Comparison of ENCODE assay signal across 17 mouse cellular contexts in genomic region chr14:47959366-47960280, GRCm38 (mm10).
DNase-seq lines count a peak whose midpoint lies in the region; ATAC-seq and TF ChIP-seq lines count a peak whose summit lies in the region.
"Had no signal": no experiment of that assay in that cellular context is flagged by ENCODE, and none has a peak within 500 bp of the region (broad histone marks: within the 10 kb centered on the region; RNA-seq: fewer than 3 reads in every experiment).

No protein-coding gene starts in this region.

- no peak overlapping the region for H3K4me2 ChIP-seq in forebrain, embryonic 14.5 days (ENCODE audit: low read length)
- no peak overlapping the region for H3K4me2 ChIP-seq in kidney, embryonic 14.5 days (replicated peaks; ENCODE audit: low read depth, low read length)
- H3K4me2 ChIP-seq in hindbrain, embryonic 14.5 days (replicated peaks), result no peak overlapping the region
- H3K4me2 ChIP-seq: embryonic facial prominence, embryonic 12.5 days; heart, embryonic 11.5 days had no signal

- no peak for TF ChIP-seq CTCF in testis, adult 2 months (IDR thresholded peaks at IDR 0.05; ENCODE audit: control insufficient read depth, insufficient read depth, insufficient replicate concordance, low read depth, low read length)

- no peak for TF ChIP-seq POLR2A in testis, adult 2 months (IDR thresholded peaks at IDR 0.05; ENCODE audit: control insufficient read depth, low read depth, low read length)

- no peaks in the 10 kb centered on the region for H3K27me3 ChIP-seq in forebrain, embryonic 14.5 days (replicated peaks; ENCODE audit: control insufficient read depth, insufficient read depth, low read length)
- no peaks in the 10 kb centered on the region for H3K27me3 ChIP-seq in forebrain, embryonic 10.5 days (ENCODE audit: poor library complexity, severe bottlenecking)
- no peaks in the 10 kb centered on the region for H3K27me3 ChIP-seq in kidney, embryonic 14.5 days (ENCODE audit: control insufficient read depth, insufficient read depth, low read length)
- no peaks in the 10 kb centered on the region for H3K27me3 ChIP-seq in testis, adult 2 months (ENCODE audit: control insufficient read depth, insufficient read depth, low read length)
- no peaks in the 10 kb centered on the region for H3K27me3 ChIP-seq in hindbrain, embryonic 14.5 days (ENCODE audit: control insufficient read depth, insufficient read depth, low read length)
- H3K27me3 ChIP-seq: embryonic facial prominence, embryonic 12.5 days had no signal

- no peak overlapping the region for H3K4me3 ChIP-seq in forebrain, embryonic 14.5 days (ENCODE audit: low read depth, low read length)
- H3K4me3 ChIP-seq in forebrain, embryonic 10.5 days, result no peak overlapping the region
- no peak overlapping the region for H3K4me3 ChIP-seq in kidney, embryonic 14.5 days (ENCODE audit: low read length)
- no peak overlapping the region for H3K4me3 ChIP-seq in testis, adult 2 months (ENCODE audit: control insufficient read depth, low read depth, low read length)
- no peak overlapping the region for H3K4me3 ChIP-seq in hindbrain, embryonic 14.5 days (replicated peaks; ENCODE audit: low read length)
- H3K4me3 ChIP-seq: embryonic facial prominence, embryonic 12.5 days had no signal

- no peak overlapping the region for H3K27ac ChIP-seq in forebrain, embryonic 14.5 days (ENCODE audit: low read depth, low read length)
- H3K27ac ChIP-seq in forebrain, embryonic 10.5 days, result no peak overlapping the region
- H3K27ac ChIP-seq in kidney, embryonic 14.5 days (ENCODE audit: low read depth, low read length), result no peak overlapping the region
- peak overlapping the region; percentile 88 for H3K27ac ChIP-seq in testis, adult 2 months (ENCODE audit: control insufficient read depth, insufficient read depth, low read depth, low read length)
- no peak overlapping the region for H3K27ac ChIP-seq in hindbrain, embryonic 14.5 days
- H3K27ac ChIP-seq: embryonic facial prominence, embryonic 12.5 days had no signal

- DNase-seq in forebrain, embryonic 14.5 days (ENCODE audit: low spot score), result peak; percentile 65
- DNase-seq in forebrain, embryonic 10.5 days (ENCODE audit: extremely low spot score, low spot score), result no peak
- DNase-seq in kidney, adult 9 months, result peak; percentile 34
- no peak for DNase-seq in testis, postnatal 10 days (ENCODE audit: low spot score)
- DNase-seq in embryo, embryonic 9.5 days (ENCODE audit: extremely low spot score), result no peak
- DNase-seq in hindbrain, embryonic 14.5 days (ENCODE audit: low spot score), result no peak
- DNase-seq: cerebellum, adult 18-20 months; kidney, adult 11 months; left cerebral cortex, postnatal 4 days; thymus, postnatal 25 days had no signal

- ATAC-seq in forebrain, embryonic 14.5 days, result peak; percentile 87
- ATAC-seq in kidney, embryonic 14.5 days (ENCODE audit: low FRiP score, low TSS enrichment), result no peak
- no peak for ATAC-seq in hindbrain, embryonic 14.5 days (ENCODE audit: low FRiP score)
- ATAC-seq: activated CD4-positive, CD25-positive, alpha-beta regulatory T cell, adult 4 months; hindbrain, embryonic 16.5 days; Patski had no signal

- H3K9ac ChIP-seq in forebrain, embryonic 14.5 days (ENCODE audit: low read length), result no peak overlapping the region
- no peak overlapping the region for H3K9ac ChIP-seq in kidney, embryonic 14.5 days (ENCODE audit: low read depth, low read length)
- no peak overlapping the region for H3K9ac ChIP-seq in hindbrain, embryonic 14.5 days
- H3K9ac ChIP-seq: embryonic facial prominence, embryonic 12.5 days had no signal

- H3K36me3 ChIP-seq in forebrain, embryonic 14.5 days (ENCODE audit: control insufficient read depth, insufficient read depth, low read length), result no peaks in the 10 kb centered on the region
- no peaks in the 10 kb centered on the region for H3K36me3 ChIP-seq in forebrain, embryonic 10.5 days (replicated peaks)
- H3K36me3 ChIP-seq in kidney, embryonic 14.5 days (ENCODE audit: control insufficient read depth, insufficient read depth, low read length), result no peaks in the 10 kb centered on the region
- no peaks in the 10 kb centered on the region for H3K36me3 ChIP-seq in testis, adult 2 months (ENCODE audit: control insufficient read depth, insufficient read depth, low read length)
- H3K36me3 ChIP-seq in hindbrain, embryonic 14.5 days (replicated peaks; ENCODE audit: control insufficient read depth, insufficient read depth), result no peaks in the 10 kb centered on the region
- H3K36me3 ChIP-seq: embryonic facial prominence, embryonic 12.5 days had no signal

- 23% methylated on average over 12 of the region's 12 CpGs for WGBS in forebrain, embryonic 14.5 days
- 69% methylated on average over 12 of the region's 12 CpGs for WGBS in forebrain, embryonic 10.5 days
- WGBS in kidney, embryonic 14.5 days, result 30% methylated on average over 12 of the region's 12 CpGs
- WGBS in hindbrain, embryonic 14.5 days, result 66% methylated on average over 12 of the region's 12 CpGs

- no peaks in the 10 kb centered on the region for H3K4me1 ChIP-seq in forebrain, embryonic 14.5 days (ENCODE audit: control insufficient read depth, insufficient read depth, low read length)
- H3K4me1 ChIP-seq in forebrain, embryonic 10.5 days, result 0 out of 2 replicates have a peak, but pooled peaks cover 6% of the 10 kb centered on the region
- no peaks in the 10 kb centered on the region for H3K4me1 ChIP-seq in kidney, embryonic 14.5 days (ENCODE audit: control insufficient read depth, insufficient read depth, low read length)
- 0 out of 2 replicates have a peak, but pooled peaks cover 3% of the 10 kb centered on the region for H3K4me1 ChIP-seq in testis, adult 2 months (ENCODE audit: control insufficient read depth, insufficient read depth, low read length)
- H3K4me1 ChIP-seq in hindbrain, embryonic 14.5 days (replicated peaks; ENCODE audit: control insufficient read depth, insufficient read depth, low read length), result no peaks in the 10 kb centered on the region
- H3K4me1 ChIP-seq: embryonic facial prominence, embryonic 12.5 days had no signal

- no peaks in the 10 kb centered on the region for H3K9me3 ChIP-seq in forebrain, embryonic 14.5 days (replicated peaks; ENCODE audit: control insufficient read depth, low read length)
- H3K9me3 ChIP-seq in forebrain, embryonic 10.5 days, result no peaks in the 10 kb centered on the region
- no peaks in the 10 kb centered on the region for H3K9me3 ChIP-seq in kidney, embryonic 14.5 days (ENCODE audit: control insufficient read depth, low read length)
- no peaks in the 10 kb centered on the region for H3K9me3 ChIP-seq in hindbrain, embryonic 14.5 days (ENCODE audit: control insufficient read depth, low read length)
- H3K9me3 ChIP-seq: embryonic facial prominence, embryonic 12.5 days had no signal

Comparison
In these comparisons a context has a peak if more than half of its experiments do, and no peak if none do; other contexts are left out.
1. DNase-seq: peak in forebrain, embryonic 14.5 days (single experiment) and kidney, adult 9 months (single experiment); none in forebrain, embryonic 10.5 days (single experiment), testis, postnatal 10 days (single experiment), embryo, embryonic 9.5 days (single experiment) and hindbrain, embryonic 14.5 days (single experiment).